Mouse (Mus musculus): ENCODE data around the gene Zfp418.
"Not testable (repeated sequence)": the region's sequence is repeated elsewhere in the genome, so short reads cannot be mapped to it uniquely, and the experiment has no call there.

Zfp418 gene

DNA sequence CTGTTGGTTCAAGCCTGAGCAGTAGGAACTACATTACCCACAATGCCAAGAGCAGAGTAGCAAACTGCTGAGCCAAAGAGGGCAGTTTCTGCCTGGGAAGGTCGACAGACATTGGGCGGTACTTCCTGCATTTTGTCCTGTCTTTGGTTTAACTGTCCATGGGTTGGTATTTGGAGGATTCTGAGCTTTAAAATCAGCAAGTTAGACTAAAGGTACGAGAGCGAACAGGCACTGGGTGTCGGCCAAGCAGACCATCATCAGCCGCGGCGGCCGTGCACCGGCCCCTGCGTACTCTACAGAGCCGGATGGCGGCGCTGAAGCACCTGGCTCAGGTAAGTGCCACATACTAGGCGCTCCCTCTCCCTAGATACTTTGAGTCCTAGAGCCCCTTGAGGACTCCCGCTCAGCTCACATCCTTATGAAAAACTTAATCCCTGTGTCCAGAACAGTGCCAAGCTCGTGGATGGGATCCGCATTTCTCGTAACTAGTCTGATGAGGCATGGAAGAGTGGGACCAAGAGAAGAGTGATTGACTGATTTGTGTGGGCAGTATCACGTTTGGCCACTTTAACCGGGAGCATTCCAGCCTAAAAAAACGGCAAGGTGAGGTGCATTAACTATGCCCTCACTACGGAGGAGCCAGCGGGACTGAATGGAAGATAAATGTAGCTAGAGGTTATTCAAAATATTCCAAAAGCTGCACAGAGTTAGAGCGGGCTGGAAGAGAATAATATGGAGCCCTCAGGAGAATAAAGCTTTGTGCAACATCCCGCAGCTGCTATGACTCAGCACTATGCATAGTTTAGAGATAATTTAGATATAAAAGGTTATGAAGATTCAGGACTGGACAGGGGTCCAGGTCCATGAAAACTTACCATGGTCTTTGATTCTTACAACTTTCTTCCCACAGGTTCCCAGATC lies at the start of gene Zfp418:
Zfp418 (plus strand) TSS at position 104 of the 921 bp plus-strand sequence.
- DNase-seq (ENCODE audit: low spot score): no peak

GRCm38 (mm10) chr7:7121602-7121980 lies 49.5 kb upstream of the Zfp418 start:
- DNase-seq (ENCODE audit: low spot score): no peak

DNA sequence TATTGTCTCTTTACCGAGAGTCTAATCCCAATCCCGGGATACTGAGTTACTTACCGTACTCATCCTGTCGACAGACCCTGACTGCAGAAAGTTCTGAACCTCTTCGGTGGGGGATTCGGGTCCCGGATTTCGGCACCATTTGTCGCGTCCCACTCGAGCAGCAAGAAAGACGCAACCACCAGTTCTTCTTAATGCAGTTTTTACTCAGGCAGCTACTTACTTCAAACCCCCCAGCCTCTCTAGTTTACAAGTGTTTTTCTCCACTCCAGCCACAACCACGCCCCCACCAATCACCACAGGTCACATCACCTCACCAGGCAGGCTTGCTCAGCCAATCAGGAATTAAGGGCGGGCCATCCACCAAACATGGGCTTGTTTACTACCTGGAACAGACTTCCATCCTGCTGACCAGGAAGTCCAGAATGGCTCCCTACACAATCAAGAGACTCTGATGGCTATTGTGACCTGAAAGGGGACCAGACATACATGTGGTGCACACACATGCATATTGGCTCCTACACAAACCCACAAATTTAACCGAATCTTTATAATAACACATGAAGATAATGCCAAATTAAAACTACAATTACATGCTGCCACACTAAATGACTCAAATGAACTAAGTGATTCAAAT lies 40.5 kb upstream of the Zfp418 start:
- not testable (repeated sequence) for DNase-seq (ENCODE audit: low spot score)

DNA sequence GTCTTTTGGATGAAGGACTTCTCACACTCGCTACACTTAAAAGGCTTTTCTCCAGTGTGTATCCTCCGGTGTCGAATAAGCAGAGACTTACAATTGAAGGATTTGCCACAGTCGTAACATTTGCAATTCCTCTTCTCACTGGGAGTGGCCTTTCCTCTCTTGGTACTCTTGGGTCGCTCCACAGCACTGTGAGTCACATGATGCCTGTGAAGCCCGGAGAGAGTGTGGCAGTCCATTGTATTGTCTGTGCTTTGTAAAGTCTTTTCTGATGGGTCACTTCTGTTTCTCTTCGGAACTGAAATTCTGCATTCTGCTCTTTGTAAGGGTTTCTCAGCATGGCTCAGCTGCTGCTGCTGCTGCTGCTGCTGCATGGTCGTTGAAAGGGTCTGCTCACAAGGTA lies 38.4 kb upstream of the Zfp418 start:
- DNase-seq (ENCODE audit: low spot score): no peak

- peak; percentile 11 for DNase-seq (ENCODE audit: low spot score)
Observed at GRCm38 (mm10) chr7:7136379-7136866, 34.7 kb upstream of the Zfp418 start, which contains the start of gene Zfp773. Gene Zfp773, minus strand, starts transcription at chr7:7136755.

- no peak for DNase-seq (ENCODE audit: low spot score)
Observed at GRCm38 (mm10) chr7:7144215-7144614, 26.9 kb upstream of the Zfp418 start.

- no peak for DNase-seq (ENCODE audit: low spot score)
Observed at GRCm38 (mm10) chr7:7145991-7146608, 25.0 kb upstream of the Zfp418 start.

GRCm38 (mm10) chr7:7185897-7186296 lies 14.8 kb downstream of the Zfp418 start:
- DNase-seq (ENCODE audit: low spot score): no peak

DNA sequence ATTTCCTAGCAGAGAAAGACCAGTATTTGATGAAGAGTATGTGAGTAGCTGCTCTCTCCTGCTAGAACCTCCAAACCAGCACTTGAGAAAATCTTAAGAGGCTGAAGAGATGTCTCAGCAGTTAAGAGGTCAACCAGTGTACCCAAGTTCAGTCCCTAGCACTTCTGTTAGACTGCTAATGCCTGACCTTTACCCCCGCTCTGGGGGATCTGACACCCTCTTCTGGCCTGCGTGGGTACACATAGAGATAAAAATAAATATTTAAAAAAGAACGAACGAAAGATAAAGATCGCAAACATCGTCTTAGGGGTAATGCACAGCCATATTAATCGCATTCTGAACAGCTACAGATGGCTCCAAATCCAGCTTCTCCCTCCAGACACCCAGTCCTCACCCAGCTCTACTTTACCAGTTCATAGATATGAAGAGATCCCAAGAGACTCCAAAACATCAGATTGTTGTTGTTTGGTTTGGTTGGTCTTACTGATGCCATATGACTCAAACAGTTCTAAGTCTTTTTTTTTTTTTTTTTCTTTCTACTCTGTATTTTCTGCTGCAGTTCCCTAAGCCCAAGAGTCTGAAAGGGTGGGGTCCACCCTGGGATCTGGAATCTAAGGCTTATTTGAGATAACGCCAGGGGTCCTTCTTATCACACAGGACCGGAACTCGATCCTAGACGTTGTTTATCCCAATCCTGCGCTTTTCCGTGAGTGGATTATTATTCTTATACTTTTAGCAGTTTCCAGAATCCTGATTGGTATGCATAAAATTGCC lies 16.5 kb downstream of the Zfp418 start:
- DNase-seq (ENCODE audit: low spot score): no peak

- no peak for DNase-seq (ENCODE audit: low spot score)
Observed at GRCm38 (mm10) chr7:7188191-7188942, 17.2 kb downstream of the Zfp418 start.

- DNase-seq (ENCODE audit: low spot score): not testable (repeated sequence)
Observed at GRCm38 (mm10) chr7:7209313-7210151, 38.4 kb downstream of the Zfp418 start, which contains the start of gene Zfp772. Gene Zfp772, minus strand, starts transcription at chr7:7209998.

All from urinary bladder, postnatal 10 days (tissue).